Mouse (Mus musculus): ENCODE data around the gene Ccnl2. TPM values are rescaled to one million over a fixed set of nuclear protein-coding genes. Genes with fewer than 3 reads are reported as not detected.
A peak's percentile ranks its signal among the peaks of the same experiment; 100 is the strongest.

Ccnl2 gene
- total RNA-seq, 2 experiments from 2014 or later, result 31.0 to 34.0 TPM

GRCm38 (mm10) chr4:155833836-155834235 lies 21.5 kb downstream of the Ccnl2 start:
- DNase-seq, result peak; percentile 82 to 88
- intact Hi-C loops (cut with DNase I), result loop anchor here (2.0 to 10.0 kb wide), 3 partner anchors 58 to 271 kb away; partner anchors contain the start of genes 9430015G10Rik, Acap3, Pusl1 and Ube2j2

- intact Hi-C loops (cut with DNase I), result loop anchor here (10.0 kb wide), 1 partner anchor 267 kb away; the partner anchor contains the start of gene 9430015G10Rik
- DNase-seq, result peak; percentile 59 to 62
Measured at GRCm38 (mm10) chr4:155837404-155838010, 25.2 kb downstream of the Ccnl2 start.

- intact Hi-C loops (cut with DNase I), result loop anchor here (10.0 kb wide), 1 partner anchor 266 kb away; the partner anchor contains the start of gene 9430015G10Rik
- peak; percentile 54 to 59 for DNase-seq
Measured at GRCm38 (mm10) chr4:155838187-155839153, 26.2 kb downstream of the Ccnl2 start.

DNA sequence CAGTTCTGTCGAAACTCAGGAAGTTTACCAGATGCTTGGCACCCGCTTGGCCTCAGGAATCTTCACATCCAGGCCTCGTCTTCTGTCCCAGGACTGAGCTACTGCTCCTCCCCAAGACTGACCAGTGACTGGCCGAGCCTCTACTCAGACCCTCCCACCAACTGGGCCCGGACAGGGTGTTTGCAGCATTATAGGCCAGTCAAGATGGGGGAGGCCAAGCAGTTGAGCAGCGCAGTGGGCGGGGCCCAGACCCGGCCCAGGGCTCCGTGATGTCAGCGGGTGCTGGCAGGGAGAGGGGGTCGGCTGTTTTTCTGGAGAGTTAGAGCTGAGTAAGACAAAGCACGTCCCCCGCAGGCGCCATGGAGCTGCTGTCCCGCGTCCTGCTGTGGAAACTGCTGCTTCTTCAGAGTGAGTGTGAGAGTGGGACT lies 27.2 kb downstream of the Ccnl2 start, which contains the start of gene Mxra8:
Gene Mxra8, plus strand, starts transcription at position 198 of the 428 bp plus-strand sequence.
- DNase-seq, result peak; percentile 84 to 86
- intact Hi-C loops (cut with DNase I), result loop anchor here (10.0 kb wide), 1 partner anchor 265 kb away; the partner anchor contains the start of gene 9430015G10Rik

DNA sequence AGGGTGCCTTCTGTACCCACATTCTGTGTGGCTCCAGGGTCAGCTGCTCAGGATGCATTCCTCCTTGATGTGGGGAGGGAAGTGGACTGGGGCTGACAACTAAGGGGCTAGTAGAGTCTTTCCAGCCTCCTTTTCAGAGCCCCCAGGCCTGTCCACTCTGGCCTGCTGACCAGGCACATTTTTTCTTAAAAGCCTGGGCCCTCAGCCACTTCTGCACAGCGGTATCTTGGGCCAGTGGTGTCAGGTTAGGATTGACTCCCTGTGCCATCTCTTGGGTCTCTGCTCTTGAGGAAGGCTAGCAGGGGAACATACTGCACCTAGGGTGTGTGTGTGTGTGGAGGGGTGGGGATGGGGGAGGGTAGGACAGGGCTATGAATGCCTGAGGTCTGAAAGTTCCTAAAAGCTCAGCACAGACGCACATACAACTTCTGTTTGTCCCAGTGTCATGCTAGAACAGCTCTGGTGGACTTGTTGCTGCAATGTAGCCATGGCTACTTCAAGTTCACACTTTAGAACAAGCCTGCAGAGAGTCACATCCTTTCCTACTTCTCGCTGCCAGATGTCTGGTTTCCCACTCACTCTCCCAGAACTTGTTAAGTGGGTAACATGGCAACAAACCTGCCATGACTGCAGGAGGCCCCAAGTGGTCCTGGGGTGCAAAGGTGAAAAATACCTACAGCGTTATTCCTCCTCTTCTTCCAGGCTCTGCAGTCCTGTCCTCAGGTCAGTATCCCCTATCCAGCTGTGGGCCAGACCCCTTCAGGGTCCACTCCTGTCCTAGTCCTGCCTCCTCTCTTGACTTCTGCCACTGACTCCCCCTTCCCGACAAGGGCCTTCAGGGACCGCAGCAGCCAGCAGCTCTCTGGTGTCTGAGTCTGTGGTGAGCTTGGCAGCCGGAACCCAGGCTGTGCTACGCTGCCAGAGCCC lies 28.1 kb downstream of the Ccnl2 start:
- DNase-seq, result no peak
- intact Hi-C loops (cut with DNase I), result no loop called here

GRCm38 (mm10) chr4:155841003-155841454 lies 28.7 kb downstream of the Ccnl2 start:
- intact Hi-C loops (cut with DNase I), result no loop called here
- DNase-seq, result peak; percentile 63 to 74

DNA sequence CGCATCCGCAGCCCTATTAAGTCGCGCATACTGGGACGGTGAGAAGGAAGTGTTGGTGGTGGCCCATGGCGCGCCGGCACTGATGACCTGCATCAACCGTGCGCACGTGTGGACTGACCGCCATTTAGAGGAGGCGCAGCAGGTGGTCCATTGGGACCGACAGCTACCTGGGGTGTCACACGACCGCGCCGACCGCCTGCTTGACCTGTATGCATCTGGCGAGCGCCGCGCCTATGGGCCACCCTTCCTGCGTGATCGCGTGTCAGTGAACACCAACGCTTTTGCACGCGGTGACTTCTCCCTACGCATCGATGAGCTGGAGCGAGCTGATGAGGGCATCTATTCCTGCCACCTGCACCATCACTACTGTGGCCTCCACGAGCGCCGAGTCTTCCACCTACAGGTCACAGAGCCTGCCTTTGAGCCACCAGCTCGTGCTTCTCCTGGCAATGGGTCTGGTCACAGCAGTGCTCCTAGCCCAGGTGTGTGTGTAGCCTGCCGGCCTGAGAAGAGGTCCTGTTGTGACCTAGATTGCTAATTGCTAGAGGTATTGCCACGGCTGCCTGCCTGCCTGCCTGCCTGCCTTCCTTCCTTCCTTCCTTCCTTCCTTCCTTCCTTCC lies 29.5 kb downstream of the Ccnl2 start:
- no peak for DNase-seq
- intact Hi-C loops (cut with DNase I), result no loop called here

DNA sequence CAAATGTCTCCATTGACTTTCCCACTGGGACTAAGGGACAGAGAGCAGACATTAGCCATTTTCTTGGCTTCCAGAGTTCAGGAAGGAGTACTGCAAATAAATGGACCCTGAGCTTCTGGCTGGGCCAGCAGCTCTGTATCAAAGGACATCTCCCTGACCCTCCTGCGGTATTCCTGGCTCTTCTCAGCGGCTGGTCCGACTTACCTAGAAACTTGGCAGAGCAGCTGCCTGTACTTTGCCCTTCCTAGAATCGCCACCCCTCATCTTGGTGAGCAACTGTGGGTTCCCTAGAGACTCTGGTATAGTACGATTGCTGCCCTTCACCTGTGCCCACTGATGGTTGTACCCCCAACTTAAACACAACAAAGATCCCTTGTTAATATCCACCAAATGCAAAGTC lies 30.9 kb downstream of the Ccnl2 start:
- no peak for DNase-seq
- intact Hi-C loops (cut with DNase I), result no loop called here

DNA sequence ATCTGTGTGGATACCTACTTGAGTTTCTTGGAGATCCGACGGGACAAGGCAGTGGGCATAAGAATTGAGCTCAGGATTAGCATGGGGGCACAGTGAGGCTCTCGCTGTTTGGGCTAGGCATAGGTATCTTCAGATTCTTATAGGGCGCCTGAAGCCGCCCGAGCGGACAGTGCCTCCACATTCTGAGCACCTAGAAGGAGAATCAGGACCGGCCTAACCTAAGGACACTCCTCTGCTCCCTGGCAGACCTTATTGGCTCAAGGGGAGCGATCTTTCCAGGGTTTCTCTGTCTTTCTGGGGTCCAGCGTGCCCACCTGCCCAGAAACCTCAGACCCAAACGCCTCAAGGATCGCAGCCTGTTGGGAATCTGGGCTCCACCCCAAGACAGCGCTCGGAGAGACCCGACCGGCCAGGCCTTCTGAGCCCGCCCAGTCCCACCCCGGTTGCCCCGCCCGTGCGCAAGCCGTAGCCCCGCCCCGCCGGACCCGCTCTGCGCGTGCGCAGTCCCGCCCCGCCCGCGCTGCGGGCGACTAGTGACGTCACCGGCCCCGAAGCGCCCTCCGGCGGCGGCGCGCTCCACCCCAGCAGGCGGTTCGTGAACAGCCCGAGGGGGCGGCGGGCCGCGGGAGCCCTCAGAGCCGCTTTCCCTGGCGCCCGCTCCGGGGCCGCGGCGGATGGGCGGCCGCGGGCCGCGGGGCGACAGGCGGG lies 34.7 kb downstream of the Ccnl2 start, which contains the start of gene Dvl1:
Gene Dvl1, plus strand, starts transcription at position 532 of the 708 bp plus-strand sequence.
- DNase-seq, result peak; percentile 98
- intact Hi-C loops (cut with DNase I), result loop anchor here (1.0 to 2.0 kb wide), 2 partner anchors 15 to 46 kb away; no protein-coding TSS in a partner anchor

GRCm38 (mm10) chr4:155847591-155848352 lies 35.5 kb downstream of the Ccnl2 start:
- intact Hi-C loops (cut with DNase I), result loop anchor here (1.0 to 2.0 kb wide), 2 partner anchors 15 to 45 kb away; no protein-coding TSS in a partner anchor
- peak in 1 of 2 experiments; percentile 39 for DNase-seq

GRCm38 (mm10) chr4:155848434-155849095 lies 36.3 kb downstream of the Ccnl2 start:
- intact Hi-C loops (cut with DNase I), result no loop called here
- DNase-seq, result no peak

- intact Hi-C loops (cut with DNase I), result no loop called here
- no peak for DNase-seq
Measured at GRCm38 (mm10) chr4:155849391-155849790, 37.1 kb downstream of the Ccnl2 start.

- DNase-seq, result no peak
- intact Hi-C loops (cut with DNase I), result no loop called here
Measured at GRCm38 (mm10) chr4:155849792-155850451, 37.6 kb downstream of the Ccnl2 start.

DNA sequence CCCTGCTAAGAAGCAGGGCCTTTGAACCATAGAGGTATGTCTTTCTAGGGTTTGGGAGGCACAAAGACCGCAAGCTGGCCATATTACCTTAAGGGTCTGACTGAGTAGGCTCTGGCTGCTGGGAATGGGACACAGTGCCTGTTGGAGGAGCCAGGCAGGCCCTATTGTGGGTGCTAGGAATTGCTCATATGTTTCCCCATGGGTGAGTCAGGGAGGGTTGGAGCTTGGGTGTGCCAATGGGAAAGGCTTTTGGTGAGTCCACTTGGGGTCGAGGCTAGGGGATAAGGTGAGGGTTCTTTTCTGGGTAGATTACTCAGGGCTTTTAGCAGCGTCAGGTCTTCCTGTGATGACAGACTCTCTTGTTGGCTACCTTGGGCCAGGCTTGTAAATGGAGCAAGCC lies 39.1 kb downstream of the Ccnl2 start:
- no peak for DNase-seq
- intact Hi-C loops (cut with DNase I), result no loop called here

GRCm38 (mm10) chr4:155851951-155852411 lies 39.7 kb downstream of the Ccnl2 start:
- intact Hi-C loops (cut with DNase I), result no loop called here
- peak in 1 of 2 experiments; percentile 38 for DNase-seq

- intact Hi-C loops (cut with DNase I), result no loop called here
- DNase-seq, result no peak
Measured at GRCm38 (mm10) chr4:155853421-155853820, 41.1 kb downstream of the Ccnl2 start.

- DNase-seq, result no peak
- intact Hi-C loops (cut with DNase I), result no loop called here
Measured at GRCm38 (mm10) chr4:155854991-155855390, 42.7 kb downstream of the Ccnl2 start.
